Mouse (Mus musculus): ENCODE data around the gene Nptx1.

GRCm38 (mm10) chr11:119520713-119521063 is 26.9 kb downstream of the Nptx1 start:
- no peak for TF ChIP-seq POLR2A (IDR thresholded peaks at IDR 0.05; ENCODE audit: borderline replicate concordance, extremely low read depth, insufficient read depth, insufficient read length, poor library complexity, severe bottlenecking)
- no peak for TF ChIP-seq CTCF (IDR thresholded peaks at IDR 0.05; ENCODE audit: borderline replicate concordance, extremely low read depth, insufficient read depth, insufficient read length)
